Mouse (Mus musculus): Measurements from ENCODE around the gene Pnmal1. TPM values are rescaled to one million over a fixed set of nuclear protein-coding genes. Genes with fewer than 3 reads are reported as not detected.
"Not testable (repeated sequence)": the region's sequence is repeated elsewhere in the genome, so short reads cannot be mapped to it uniquely, and the experiment has no call there.

Pnmal1 gene
- polyA plus RNA-seq, 1 experiment from 2014 or later, result 0.30 TPM

DNA sequence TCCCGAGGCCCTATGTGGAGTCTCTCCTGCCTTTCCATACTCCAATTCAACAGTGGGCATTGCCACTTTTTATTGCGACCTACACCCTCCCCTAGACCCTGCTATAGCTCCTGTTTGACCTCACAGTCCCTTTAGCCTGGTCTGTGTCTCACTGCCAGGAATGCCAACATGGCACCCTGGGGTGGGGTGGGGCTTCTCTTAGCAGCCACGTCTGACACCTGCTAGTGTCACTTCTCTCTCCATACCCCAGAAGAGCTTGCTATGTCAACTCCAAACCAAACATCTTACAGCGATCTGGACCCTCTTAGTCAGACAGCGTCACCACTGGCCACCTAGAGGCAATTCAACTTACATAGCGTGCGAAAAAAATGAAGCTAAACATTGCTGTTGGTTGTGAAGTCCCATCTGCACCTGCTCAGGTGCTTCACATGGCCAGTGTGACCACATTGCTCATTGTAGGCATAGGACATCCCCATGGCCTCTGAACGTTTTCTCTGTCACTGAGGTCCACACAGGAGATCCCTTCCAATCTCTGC is 10.5 kb upstream of the Pnmal1 start:
- H3K27me3 ChIP-seq (ENCODE audit: insufficient read depth, poor library complexity, severe bottlenecking), result peaks cover 56% of the 10 kb centered on the region
- no peak overlapping the region for H3K27ac ChIP-seq
- DNase-seq (ENCODE audit: low spot score), result no peak
- WGBS, result 49% methylated on average over 8 of the region's 8 CpGs
- H3K4me1 ChIP-seq, result peaks cover 55% of the 10 kb centered on the region
- no peaks in the 10 kb centered on the region for H3K9me3 ChIP-seq
- H3K36me3 ChIP-seq, result no peaks in the 10 kb centered on the region
- H3K4me3 ChIP-seq, result no peak overlapping the region

DNA sequence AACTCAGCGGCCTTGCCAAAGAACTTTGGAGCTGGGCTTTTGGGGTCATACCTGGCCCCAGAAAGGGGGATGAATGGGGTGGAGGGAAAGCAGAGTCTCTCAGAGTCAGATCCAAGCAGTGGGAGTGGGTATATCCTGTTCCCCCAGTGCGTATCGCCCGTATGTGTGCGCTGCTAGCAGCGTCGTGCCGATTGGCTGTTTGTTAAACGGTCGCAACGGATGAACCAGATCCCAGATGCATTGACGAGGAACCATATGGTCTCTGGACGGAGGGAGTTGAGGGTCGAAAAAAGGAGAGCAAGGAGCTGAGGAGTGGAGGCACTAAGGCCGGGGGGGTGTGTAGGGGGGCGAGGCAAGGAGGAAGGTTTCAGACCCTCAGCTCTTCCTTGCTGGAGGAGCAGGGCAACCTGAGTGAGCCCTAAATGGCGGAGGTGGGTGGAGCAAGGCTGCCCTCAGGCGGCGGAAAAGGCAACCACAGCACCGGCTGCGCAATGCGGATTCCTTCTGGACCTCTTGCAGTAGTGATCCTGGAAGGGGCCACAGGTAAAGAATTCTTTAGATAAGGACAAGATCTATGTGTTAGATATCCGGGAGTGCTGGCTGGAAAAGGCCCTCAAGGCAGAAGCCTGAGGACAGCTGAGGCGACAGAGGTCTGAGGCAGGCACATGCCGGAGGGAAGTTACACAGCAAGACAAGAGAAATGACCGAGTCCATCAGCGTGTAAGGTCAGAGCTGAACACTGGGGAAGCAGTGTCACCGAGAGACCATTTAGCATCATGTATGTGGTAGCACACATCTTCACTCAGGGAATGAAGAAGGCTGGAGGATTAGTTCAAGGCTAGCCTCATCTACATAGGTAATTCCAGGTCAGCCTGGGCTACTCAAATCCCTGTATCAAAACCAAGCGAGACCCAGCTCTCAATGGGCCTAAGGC is 9.3 kb upstream of the Pnmal1 start:
- Histone ChIP-seq H3K4me3 (peak overlapping the region; percentile 49), H3K4me1 (peaks cover 44% of the 10 kb centered on the region), H3K27ac (peak overlapping the region; percentile 56), H3K27me3 (ENCODE audit: insufficient read depth, poor library complexity, severe bottlenecking) (peaks cover 47% of the 10 kb centered on the region), H3K9me3 (no peaks in the 10 kb centered on the region), H3K36me3 (no peaks in the 10 kb centered on the region)
- DNase-seq (ENCODE audit: low spot score), result peak; percentile 91
- 12% methylated on average over 29 of the region's 29 CpGs for WGBS

DNA sequence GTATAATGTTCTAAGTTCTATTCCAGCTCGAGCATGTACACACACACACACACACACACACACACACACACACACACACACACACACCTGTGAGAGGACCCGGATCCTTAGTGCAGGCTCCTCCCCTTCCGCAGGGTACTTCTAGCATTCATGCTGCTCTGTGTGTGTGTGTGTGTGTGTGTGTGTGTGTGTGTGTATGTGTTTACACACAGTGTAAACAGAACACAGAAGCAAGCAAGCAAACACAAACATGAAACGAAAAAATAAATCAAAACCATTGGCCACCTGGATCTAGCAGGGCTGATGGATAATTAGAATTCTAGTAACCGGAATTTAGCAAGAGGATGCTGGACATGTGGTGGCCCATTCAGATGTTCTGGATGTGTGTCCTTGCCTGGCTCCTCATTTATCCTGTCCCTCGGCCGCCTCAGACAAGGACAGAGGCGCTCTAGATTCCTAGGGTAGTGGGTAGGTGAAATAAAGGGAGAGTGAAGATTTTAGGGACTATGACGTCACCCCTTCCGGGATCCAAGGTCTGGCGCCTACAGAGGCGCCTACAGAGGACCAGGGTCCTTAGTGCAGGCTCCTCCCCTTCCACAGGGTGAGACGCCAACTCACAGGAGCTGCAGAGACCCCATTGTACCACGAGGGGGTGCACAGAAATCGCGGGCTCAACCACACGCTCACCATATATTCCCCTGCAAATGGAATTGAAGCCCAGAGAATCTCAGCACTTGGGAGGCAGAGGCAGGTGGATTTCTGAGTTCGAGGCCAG is 8.4 kb upstream of the Pnmal1 start:
- Histone ChIP-seq H3K27ac (no peak overlapping the region), H3K9me3 (no peaks in the 10 kb centered on the region), H3K36me3 (no peaks in the 10 kb centered on the region), H3K4me1 (peaks cover 35% of the 10 kb centered on the region), H3K27me3 (ENCODE audit: insufficient read depth, poor library complexity, severe bottlenecking) (peaks cover 38% of the 10 kb centered on the region), H3K4me3 (no peak overlapping the region)
- 28% methylated on average over 18 of the region's 18 CpGs for WGBS
- DNase-seq (ENCODE audit: low spot score), result peak; percentile 93

DNA sequence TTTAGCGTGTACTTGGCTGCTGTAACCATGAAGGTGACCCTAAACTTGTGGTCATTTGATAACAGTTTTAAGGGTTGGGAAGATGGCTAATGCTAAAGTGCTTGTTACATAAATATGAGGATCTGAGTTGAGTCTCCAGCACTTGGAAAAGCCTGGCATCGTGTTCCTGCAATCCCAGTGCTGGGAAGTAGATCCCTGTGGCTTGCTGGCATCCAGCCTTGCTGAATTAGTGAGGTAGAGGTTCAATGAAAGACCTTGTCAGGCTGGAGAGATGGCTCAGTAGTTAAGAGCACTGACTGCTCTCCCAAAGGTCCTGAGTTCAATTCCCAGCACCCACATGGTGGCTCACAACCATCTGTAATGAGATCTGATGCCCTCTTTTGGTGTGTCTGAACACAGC is 5.7 kb upstream of the Pnmal1 start:
- 52% methylated on average over 2 of the region's 2 CpGs for WGBS
- H3K36me3 ChIP-seq; H3K27ac ChIP-seq; H3K9me3 ChIP-seq; DNase-seq (ENCODE audit: low spot score); H3K4me3 ChIP-seq: not testable (repeated sequence)
- peaks cover 11% of the 10 kb centered on the region; the same call in 1 of the 2 replicates for H3K4me1 ChIP-seq
- peaks cover 11% of the 10 kb centered on the region for H3K27me3 ChIP-seq (ENCODE audit: insufficient read depth, poor library complexity, severe bottlenecking)

DNA sequence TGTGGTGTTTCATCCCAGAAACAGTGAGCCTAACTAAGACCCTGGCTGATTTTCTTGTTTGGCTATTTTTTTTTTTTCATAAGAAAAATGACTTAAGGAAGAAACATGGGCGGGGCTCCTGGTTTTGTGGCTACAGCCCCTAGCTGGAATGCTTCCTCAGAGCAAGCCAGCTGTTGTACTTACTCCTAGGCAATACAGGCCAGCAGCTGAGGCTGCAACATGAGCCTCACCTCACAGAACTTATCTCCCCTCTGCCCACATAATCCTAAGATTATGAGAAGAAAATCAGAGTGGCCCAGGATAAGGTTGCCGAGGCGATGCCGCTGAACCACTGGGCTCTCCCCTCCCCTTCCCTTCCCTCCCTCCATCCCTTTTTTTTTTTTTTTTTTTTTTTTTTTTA is 3.8 kb upstream of the Pnmal1 start:
- H3K9me3 ChIP-seq, result no peaks in the 10 kb centered on the region
- peaks cover 9% of the 10 kb centered on the region for H3K4me1 ChIP-seq
- WGBS, result 61% methylated on average over 4 of the region's 4 CpGs
- H3K27me3 ChIP-seq (ENCODE audit: insufficient read depth, poor library complexity, severe bottlenecking), result peaks cover 12% of the 10 kb centered on the region
- no peak for DNase-seq (ENCODE audit: low spot score)
- H3K4me3 ChIP-seq, result no peak overlapping the region
- H3K36me3 ChIP-seq, result no peaks in the 10 kb centered on the region
- no peak overlapping the region for H3K27ac ChIP-seq

DNA sequence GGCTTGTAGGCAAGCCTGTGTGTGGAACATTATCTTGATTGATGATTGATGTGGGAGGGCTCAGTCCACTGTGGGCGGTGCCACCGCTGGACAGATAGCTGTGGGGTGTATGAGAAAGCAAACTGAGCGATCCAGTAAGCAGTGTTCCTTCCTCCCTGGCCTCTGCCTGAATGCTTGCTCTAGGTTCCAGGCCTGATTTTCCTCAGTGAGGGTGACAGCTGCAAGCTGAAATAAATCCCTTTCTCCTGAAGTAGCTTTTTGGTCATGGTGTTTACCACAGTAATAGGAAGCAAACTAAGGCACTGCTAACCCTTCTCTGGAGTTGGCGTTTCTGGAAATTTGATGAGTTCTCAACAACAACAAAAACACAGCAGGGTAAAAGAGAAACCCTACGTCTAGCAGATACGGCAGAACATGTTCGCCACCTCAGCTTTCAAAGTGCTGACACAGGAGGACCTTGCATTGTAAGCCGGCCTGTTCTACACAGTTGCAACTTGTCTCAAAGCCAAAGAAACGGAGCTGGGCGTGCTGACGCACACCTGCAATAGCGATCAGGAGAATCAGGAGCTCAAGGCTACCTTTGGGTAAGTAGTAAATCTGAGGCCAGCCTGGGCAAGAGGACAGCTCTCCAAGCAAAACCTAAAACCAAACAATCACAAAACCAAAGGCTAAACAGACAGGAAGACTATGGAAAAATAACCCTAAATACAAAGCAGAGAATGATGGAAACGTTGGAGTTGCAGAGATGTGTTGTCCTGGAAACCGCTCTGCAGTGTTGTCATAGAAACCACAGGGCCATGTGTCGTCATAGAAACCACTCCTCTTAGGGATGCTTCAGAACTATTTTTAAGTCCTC is 2.8 kb upstream of the Pnmal1 start:
- 62% methylated on average over 15 of the region's 15 CpGs for WGBS
- DNase-seq (ENCODE audit: low spot score), result no peak
- no peaks in the 10 kb centered on the region for H3K36me3 ChIP-seq

DNA sequence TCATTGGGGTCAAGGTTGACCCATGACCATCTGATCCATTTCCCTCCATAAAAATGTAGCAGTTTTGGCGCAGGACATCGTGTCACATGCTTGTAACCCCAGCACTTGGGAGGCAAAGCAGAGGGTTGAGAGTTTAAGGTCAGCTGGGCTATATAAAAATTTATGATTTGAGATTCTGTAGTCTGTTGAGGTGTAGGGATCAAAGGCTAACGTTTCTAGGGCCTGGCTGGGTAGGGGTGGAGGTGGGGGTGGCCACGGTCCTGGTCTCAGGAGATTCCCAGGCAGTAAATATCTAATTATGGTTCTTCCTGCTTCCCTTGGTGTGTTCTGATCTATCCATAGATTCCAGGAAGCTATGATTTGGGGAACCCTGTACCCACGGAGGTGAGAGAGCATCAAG is 2.2 kb downstream of the Pnmal1 start:
- Histone ChIP-seq H3K27me3 (ENCODE audit: insufficient read depth, poor library complexity, severe bottlenecking) (peaks cover 23% of the 10 kb centered on the region), H3K27ac (no peak overlapping the region), H3K4me1 (peaks cover 6% of the 10 kb centered on the region), H3K36me3 (no peaks in the 10 kb centered on the region), H3K4me3 (no peak overlapping the region), H3K9me3 (no peaks in the 10 kb centered on the region)
- 70% methylated on average over 5 of the region's 5 CpGs for WGBS
- DNase-seq (ENCODE audit: low spot score), result no peak

More for the DNA sequence above, 2.8 kb upstream of the Pnmal1 start:
- Histone ChIP-seq H3K4me3 (no peak overlapping the region), H3K27ac (no peak overlapping the region), H3K9me3 (no peaks in the 10 kb centered on the region), H3K4me1 (peaks cover 6% of the 10 kb centered on the region), H3K27me3 (ENCODE audit: insufficient read depth, poor library complexity, severe bottlenecking) (peaks cover 22% of the 10 kb centered on the region)

DNA sequence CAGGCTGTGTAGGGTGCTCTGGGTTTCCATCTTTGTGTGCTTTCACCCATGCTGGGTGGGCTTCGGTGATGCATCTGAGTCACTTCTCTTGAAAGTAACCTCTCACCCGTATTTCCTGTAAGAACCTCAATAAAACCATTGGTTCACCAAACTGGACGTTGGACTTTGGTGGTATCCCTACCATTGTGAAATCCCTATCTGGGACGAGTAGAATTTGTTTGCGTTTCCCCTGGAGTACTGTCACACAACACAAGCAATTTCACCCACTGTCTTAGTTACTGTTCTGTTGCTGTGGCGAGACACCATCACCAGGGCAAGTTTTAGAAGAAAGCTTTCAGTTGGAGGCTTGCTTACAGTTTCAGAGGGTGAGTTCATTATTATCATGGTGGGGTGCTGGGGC is 8.9 kb downstream of the Pnmal1 start:
- Histone ChIP-seq H3K4me3 (no peak overlapping the region), H3K36me3 (no peaks in the 10 kb centered on the region), H3K4me1 (no peaks in the 10 kb centered on the region), H3K27ac (no peak overlapping the region), H3K9me3 (no peaks in the 10 kb centered on the region), H3K27me3 (ENCODE audit: insufficient read depth, poor library complexity, severe bottlenecking) (no peaks in the 10 kb centered on the region)
- WGBS, result 79% methylated on average over 6 of the region's 6 CpGs
- DNase-seq (ENCODE audit: low spot score), result no peak

DNA sequence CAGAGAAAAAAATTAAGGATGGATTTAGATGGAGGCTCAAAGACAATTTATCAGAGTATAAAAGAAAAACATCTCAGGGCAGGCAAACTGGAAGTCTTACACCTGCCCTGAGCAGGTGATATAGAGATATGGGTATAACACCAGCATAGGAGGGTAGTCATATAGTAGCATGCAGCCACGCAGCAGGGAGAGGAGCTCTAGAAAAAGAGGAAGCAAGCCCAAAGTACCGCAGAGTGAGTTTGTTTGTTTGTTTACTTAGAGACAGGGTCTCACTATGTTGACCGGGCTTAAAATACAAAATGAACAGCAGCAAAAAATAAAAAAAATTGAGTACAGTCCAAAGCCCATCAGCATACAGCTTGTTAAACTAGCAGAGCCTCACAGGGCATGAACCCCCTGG is 11.7 kb downstream of the Pnmal1 start:
- Histone ChIP-seq H3K9me3 (no peaks in the 10 kb centered on the region), H3K27ac (no peak overlapping the region), H3K4me3 (no peak overlapping the region), H3K36me3 (no peaks in the 10 kb centered on the region), H3K4me1 (peaks cover 6% of the 10 kb centered on the region; the same call in 1 of the 2 replicates), H3K27me3 (ENCODE audit: insufficient read depth, poor library complexity, severe bottlenecking) (no peaks in the 10 kb centered on the region)
- WGBS, result 81% methylated on average over 3 of the region's 3 CpGs
- no peak for DNase-seq (ENCODE audit: low spot score)

DNA sequence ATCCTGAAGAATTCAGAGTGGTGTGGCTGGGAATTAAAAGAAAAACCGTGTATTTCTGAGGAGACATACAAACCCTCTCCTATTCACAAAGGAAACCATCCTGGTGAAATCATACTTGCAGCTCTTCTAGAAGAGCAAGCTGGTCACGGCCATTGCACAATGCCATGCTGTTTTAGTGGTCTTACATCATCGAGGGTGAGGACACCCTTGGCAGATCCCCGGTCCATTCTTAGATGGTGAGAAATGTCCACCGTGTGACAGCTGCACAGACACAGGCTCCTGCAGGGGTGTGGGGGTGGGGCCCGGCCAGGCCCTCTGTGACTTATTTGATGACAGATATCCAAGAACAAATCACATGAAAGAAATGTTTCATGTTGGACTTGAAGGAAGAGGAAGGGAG is 14.5 kb downstream of the Pnmal1 start:
- DNase-seq (ENCODE audit: low spot score), result no peak
- Histone ChIP-seq H3K4me3 (no peak overlapping the region), H3K27me3 (ENCODE audit: insufficient read depth, poor library complexity, severe bottlenecking) (no peaks in the 10 kb centered on the region), H3K4me1 (peaks cover 10% of the 10 kb centered on the region; the same call in 1 of the 2 replicates), H3K9me3 (no peaks in the 10 kb centered on the region), H3K27ac (no peak overlapping the region), H3K36me3 (no peaks in the 10 kb centered on the region)
- 47% methylated on average over 6 of the region's 6 CpGs for WGBS

DNA sequence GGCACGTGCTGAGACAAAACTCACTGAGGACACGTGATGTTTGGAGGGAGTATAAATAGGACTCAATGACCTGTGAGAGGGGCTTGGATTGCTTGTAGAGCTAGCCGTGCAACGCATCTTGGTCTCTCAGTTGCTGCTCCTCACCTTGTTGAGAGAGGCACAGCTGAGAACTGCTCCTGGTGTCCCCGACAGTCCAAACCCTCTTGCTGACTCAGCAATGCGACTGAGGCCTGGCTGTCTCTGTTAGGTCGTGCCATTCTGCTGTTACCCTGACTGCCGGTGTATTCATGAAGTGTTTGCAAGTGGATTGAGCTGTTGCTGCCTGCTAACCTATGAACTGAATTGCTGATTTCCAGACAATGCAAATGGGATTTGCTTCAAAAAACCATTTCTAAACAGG is 16.8 kb downstream of the Pnmal1 start:
- 46% methylated on average over 8 of the region's 8 CpGs for WGBS
- peaks cover 23% of the 10 kb centered on the region for H3K4me1 ChIP-seq
- no peak for DNase-seq (ENCODE audit: low spot score)
- H3K9me3 ChIP-seq, result no peaks in the 10 kb centered on the region
- no peak overlapping the region for H3K27ac ChIP-seq
- no peak overlapping the region for H3K4me3 ChIP-seq
- no peaks in the 10 kb centered on the region for H3K36me3 ChIP-seq
- H3K27me3 ChIP-seq (ENCODE audit: insufficient read depth, poor library complexity, severe bottlenecking), result no peaks in the 10 kb centered on the region

DNA sequence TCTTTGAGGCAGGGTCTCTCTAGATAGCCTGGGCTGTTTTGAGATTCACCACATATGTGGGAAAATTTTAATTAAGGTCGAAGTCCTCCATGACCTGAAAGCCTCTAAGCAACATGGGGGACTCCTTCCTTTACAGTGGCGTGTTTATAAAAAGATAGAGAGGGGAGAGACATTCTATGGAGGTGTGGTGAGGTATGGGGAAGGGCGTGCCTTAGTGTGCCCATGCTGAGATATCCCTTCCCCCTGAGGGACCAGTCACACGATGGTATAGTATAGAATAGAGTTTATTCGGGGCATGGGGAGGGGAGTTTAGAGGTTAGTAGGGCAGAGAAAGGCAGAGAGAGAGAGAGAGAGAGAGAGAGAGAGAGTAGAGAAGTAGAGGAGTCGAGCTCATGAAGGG is 18.7 kb downstream of the Pnmal1 start:
- H3K9me3 ChIP-seq, result no peaks in the 10 kb centered on the region
- DNase-seq (ENCODE audit: low spot score), result no peak
- peaks cover 30% of the 10 kb centered on the region for H3K4me1 ChIP-seq
- no peaks in the 10 kb centered on the region for H3K36me3 ChIP-seq
- H3K4me3 ChIP-seq, result no peak overlapping the region
- no peaks in the 10 kb centered on the region for H3K27me3 ChIP-seq (ENCODE audit: insufficient read depth, poor library complexity, severe bottlenecking)
- 67% methylated on average over 6 of the region's 6 CpGs for WGBS
- no peak overlapping the region for H3K27ac ChIP-seq
